Mouse (Mus musculus): Measurements from ENCODE around the gene Rbm8a2. TPM values are rescaled to one million over a fixed set of nuclear protein-coding genes. Genes with fewer than 3 reads are reported as not detected.

The Rbm8a2 gene
- polyA plus RNA-seq, 1 experiment from 2014 or later: 1.1 TPM

GRCm38 (mm10) chr1:176008411-176008810 lies 29.5 kb upstream of the Rbm8a2 start:
- 81% methylated on average over 2 of the region's 2 CpGs for WGBS
- Histone ChIP-seq H3K9ac (replicated peaks; ENCODE audit: low read length) (no peak overlapping the region), H3K36me3 (replicated peaks; ENCODE audit: control insufficient read depth, insufficient read depth, low read depth, low read length) (no peaks in the 10 kb centered on the region), H3K9me3 (replicated peaks; ENCODE audit: control insufficient read depth, low read length) (no peaks in the 10 kb centered on the region), H3K27me3 (ENCODE audit: control insufficient read depth, insufficient read depth, low read length) (no peaks in the 10 kb centered on the region), H3K4me1 (ENCODE audit: control insufficient read depth, insufficient read depth, low read length) (no peaks in the 10 kb centered on the region), H3K4me3 (ENCODE audit: low read depth, low read length) (no peak overlapping the region), H3K27ac (replicated peaks; ENCODE audit: low read depth, low read length) (no peak overlapping the region), H3K4me2 (ENCODE audit: low read depth, low read length) (no peak overlapping the region)
- DNase-seq (ENCODE audit: low spot score) (no peak), ATAC-seq (replicated peaks; ENCODE audit: insufficient number of reproducible peaks, low FRiP score, low TSS enrichment, low read depth) (no peak)

DNA sequence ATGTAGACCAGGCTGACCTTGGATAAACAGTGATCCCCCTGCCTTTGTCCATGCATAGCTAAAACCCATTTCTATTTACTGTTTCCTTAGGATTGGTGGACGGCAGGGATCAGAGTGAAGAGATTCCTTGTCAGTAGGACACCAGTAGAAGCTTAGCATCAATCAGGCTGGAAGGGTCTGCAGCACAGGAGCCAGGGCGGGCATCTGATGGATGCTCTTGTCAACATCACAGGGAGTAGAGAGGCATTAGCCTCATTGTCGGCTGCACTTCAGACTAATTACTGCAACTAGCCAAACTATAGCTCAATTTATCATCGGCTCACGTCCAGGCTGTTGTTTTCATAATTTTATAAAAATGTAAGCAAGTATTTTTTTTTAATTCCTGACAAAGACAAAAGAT lies 21.7 kb upstream of the Rbm8a2 start:
- Histone ChIP-seq H3K27me3 (ENCODE audit: control insufficient read depth, insufficient read depth, low read length) (no peaks in the 10 kb centered on the region), H3K36me3 (replicated peaks; ENCODE audit: control insufficient read depth, insufficient read depth, low read depth, low read length) (no peaks in the 10 kb centered on the region), H3K4me1 (ENCODE audit: control insufficient read depth, insufficient read depth, low read length) (no peaks in the 10 kb centered on the region), H3K9ac (replicated peaks; ENCODE audit: low read length) (no peak overlapping the region), H3K4me2 (ENCODE audit: low read depth, low read length) (no peak overlapping the region), H3K9me3 (replicated peaks; ENCODE audit: control insufficient read depth, low read length) (no peaks in the 10 kb centered on the region), H3K4me3 (ENCODE audit: low read depth, low read length) (no peak overlapping the region), H3K27ac (replicated peaks; ENCODE audit: low read depth, low read length) (no peak overlapping the region)
- ATAC-seq (replicated peaks; ENCODE audit: insufficient number of reproducible peaks, low FRiP score, low TSS enrichment, low read depth) (no peak), DNase-seq (ENCODE audit: low spot score) (no peak)
- 81% methylated on average over 5 of the region's 5 CpGs for WGBS

GRCm38 (mm10) chr1:175997076-175997651 lies 18.2 kb upstream of the Rbm8a2 start:
- no peak overlapping the region for H3K4me3 ChIP-seq (ENCODE audit: low read depth, low read length)
- no peaks in the 10 kb centered on the region for H3K9me3 ChIP-seq (replicated peaks; ENCODE audit: control insufficient read depth, low read length)
- ATAC-seq (replicated peaks; ENCODE audit: insufficient number of reproducible peaks, low FRiP score, low TSS enrichment, low read depth) (no peak), DNase-seq (ENCODE audit: low spot score) (no peak)
- no peak overlapping the region for H3K4me2 ChIP-seq (ENCODE audit: low read depth, low read length)
- 61% methylated on average over 7 of the region's 7 CpGs for WGBS
- no peaks in the 10 kb centered on the region for H3K36me3 ChIP-seq (replicated peaks; ENCODE audit: control insufficient read depth, insufficient read depth, low read depth, low read length)
- no peaks in the 10 kb centered on the region for H3K4me1 ChIP-seq (ENCODE audit: control insufficient read depth, insufficient read depth, low read length)
- no peak overlapping the region for H3K9ac ChIP-seq (replicated peaks; ENCODE audit: low read length)
- H3K27ac ChIP-seq (replicated peaks; ENCODE audit: low read depth, low read length): no peak overlapping the region
- H3K27me3 ChIP-seq (ENCODE audit: control insufficient read depth, insufficient read depth, low read length): no peaks in the 10 kb centered on the region

- Histone ChIP-seq H3K4me2 (ENCODE audit: low read depth, low read length) (no peak overlapping the region), H3K9me3 (replicated peaks; ENCODE audit: control insufficient read depth, low read length) (no peaks in the 10 kb centered on the region), H3K4me1 (ENCODE audit: control insufficient read depth, insufficient read depth, low read length) (no peaks in the 10 kb centered on the region), H3K36me3 (replicated peaks; ENCODE audit: control insufficient read depth, insufficient read depth, low read depth, low read length) (no peaks in the 10 kb centered on the region), H3K9ac (replicated peaks; ENCODE audit: low read length) (no peak overlapping the region), H3K27me3 (ENCODE audit: control insufficient read depth, insufficient read depth, low read length) (no peaks in the 10 kb centered on the region), H3K27ac (replicated peaks; ENCODE audit: low read depth, low read length) (no peak overlapping the region), H3K4me3 (ENCODE audit: low read depth, low read length) (no peak overlapping the region)
- DNase-seq (ENCODE audit: low spot score) (peak; percentile 6), ATAC-seq (replicated peaks; ENCODE audit: insufficient number of reproducible peaks, low FRiP score, low TSS enrichment, low read depth) (no peak; the same call in 1 of the 2 replicates)
- 82% methylated on average over 4 of the region's 4 CpGs for WGBS
Measured at GRCm38 (mm10) chr1:175988912-175989311, 10.0 kb upstream of the Rbm8a2 start.

GRCm38 (mm10) chr1:175988448-175988847 lies 9.5 kb upstream of the Rbm8a2 start:
- Histone ChIP-seq H3K27me3 (ENCODE audit: control insufficient read depth, insufficient read depth, low read length) (no peaks in the 10 kb centered on the region), H3K4me2 (ENCODE audit: low read depth, low read length) (no peak overlapping the region), H3K4me1 (ENCODE audit: control insufficient read depth, insufficient read depth, low read length) (no peaks in the 10 kb centered on the region), H3K9me3 (replicated peaks; ENCODE audit: control insufficient read depth, low read length) (no peaks in the 10 kb centered on the region), H3K36me3 (replicated peaks; ENCODE audit: control insufficient read depth, insufficient read depth, low read depth, low read length) (no peaks in the 10 kb centered on the region), H3K27ac (replicated peaks; ENCODE audit: low read depth, low read length) (no peak overlapping the region), H3K4me3 (ENCODE audit: low read depth, low read length) (no peak overlapping the region), H3K9ac (replicated peaks; ENCODE audit: low read length) (no peak overlapping the region)
- ATAC-seq (replicated peaks; ENCODE audit: insufficient number of reproducible peaks, low FRiP score, low TSS enrichment, low read depth): no peak
- WGBS: 91% methylated on average over 5 of the region's 5 CpGs
- DNase-seq (ENCODE audit: low spot score): no peak

DNA sequence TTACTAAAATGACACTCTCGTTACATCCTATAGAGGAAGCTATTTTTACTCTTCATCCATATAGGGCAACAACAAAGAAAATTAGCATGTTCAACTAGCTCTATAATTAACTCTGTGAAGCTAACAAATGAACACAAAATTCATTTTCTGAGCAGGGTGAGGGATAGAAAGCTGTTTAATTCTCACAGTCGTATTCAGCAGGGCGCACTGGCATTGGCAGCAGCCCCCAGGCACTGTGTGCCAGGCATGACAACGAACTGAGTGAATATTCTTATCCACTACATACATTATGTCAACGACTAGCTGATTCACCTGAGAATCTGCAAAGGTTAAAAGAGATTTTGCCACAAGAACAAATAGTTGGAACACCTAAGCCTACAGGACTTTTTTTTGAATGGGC lies 8.2 kb downstream of the Rbm8a2 start:
- no peak overlapping the region for H3K4me2 ChIP-seq (ENCODE audit: low read depth, low read length)
- no peak for ATAC-seq (replicated peaks; ENCODE audit: insufficient number of reproducible peaks, low FRiP score, low TSS enrichment, low read depth)

DNA sequence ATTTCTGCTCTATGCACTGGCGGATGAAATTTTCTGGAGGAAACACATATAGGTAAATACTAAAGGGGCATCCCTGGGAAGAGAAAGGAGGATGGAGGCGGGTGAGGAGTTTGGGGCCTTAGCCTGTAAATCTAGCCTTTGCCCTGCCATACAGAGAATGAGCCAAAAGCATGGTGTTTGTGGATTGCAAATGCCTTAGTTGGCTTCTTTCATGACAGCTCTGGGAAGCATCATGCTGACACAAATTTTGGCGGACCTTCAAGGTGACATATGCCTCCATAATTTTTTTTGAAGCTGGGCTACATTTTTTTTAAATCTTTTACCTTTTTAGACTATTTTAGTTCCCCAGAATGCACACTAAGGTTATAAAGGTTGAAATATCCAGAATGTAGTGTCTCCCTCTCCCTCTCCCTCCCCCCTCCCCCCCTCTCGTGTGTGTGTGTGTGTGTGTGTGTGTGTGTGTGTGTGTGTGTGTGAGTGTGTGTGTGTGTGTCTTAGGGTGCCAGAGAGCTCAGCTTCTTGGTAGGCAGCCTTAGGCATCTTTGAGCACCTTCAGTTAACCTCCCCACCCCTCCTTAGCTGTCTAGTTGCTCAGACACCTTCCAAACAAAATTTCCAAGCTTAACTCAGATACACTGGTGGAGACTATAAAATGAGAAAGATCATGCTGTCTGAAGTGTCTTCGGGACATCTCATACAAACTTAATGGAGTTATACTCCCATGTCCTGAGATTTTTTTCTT lies 11.7 kb downstream of the Rbm8a2 start:
- H3K36me3 ChIP-seq (replicated peaks; ENCODE audit: control insufficient read depth, insufficient read depth, low read depth, low read length): no peaks in the 10 kb centered on the region
- no peak overlapping the region for H3K9ac ChIP-seq (replicated peaks; ENCODE audit: low read length)
- H3K27me3 ChIP-seq (ENCODE audit: control insufficient read depth, insufficient read depth, low read length): no peaks in the 10 kb centered on the region
- H3K27ac ChIP-seq (replicated peaks; ENCODE audit: low read depth, low read length): no peak overlapping the region
- DNase-seq (ENCODE audit: low spot score) (no peak), ATAC-seq (replicated peaks; ENCODE audit: insufficient number of reproducible peaks, low FRiP score, low TSS enrichment, low read depth) (no peak)
- WGBS: 90% methylated on average over 4 of the region's 5 CpGs
- no peaks in the 10 kb centered on the region for H3K4me1 ChIP-seq (ENCODE audit: control insufficient read depth, insufficient read depth, low read length)
- H3K4me2 ChIP-seq (ENCODE audit: low read depth, low read length): no peak overlapping the region
- no peaks in the 10 kb centered on the region for H3K9me3 ChIP-seq (replicated peaks; ENCODE audit: control insufficient read depth, low read length)
- H3K4me3 ChIP-seq (ENCODE audit: low read depth, low read length): no peak overlapping the region

More for the DNA sequence above, 8.2 kb downstream of the Rbm8a2 start:
- Histone ChIP-seq H3K27me3 (ENCODE audit: control insufficient read depth, insufficient read depth, low read length) (no peaks in the 10 kb centered on the region), H3K9me3 (replicated peaks; ENCODE audit: control insufficient read depth, low read length) (no peaks in the 10 kb centered on the region), H3K4me1 (ENCODE audit: control insufficient read depth, insufficient read depth, low read length) (no peaks in the 10 kb centered on the region), H3K27ac (replicated peaks; ENCODE audit: low read depth, low read length) (no peak overlapping the region), H3K9ac (replicated peaks; ENCODE audit: low read length) (no peak overlapping the region), H3K36me3 (replicated peaks; ENCODE audit: control insufficient read depth, insufficient read depth, low read depth, low read length) (no peaks in the 10 kb centered on the region), H3K4me3 (ENCODE audit: low read depth, low read length) (no peak overlapping the region)
- DNase-seq (ENCODE audit: low spot score): no peak
- 88% methylated on average over 5 of the region's 5 CpGs for WGBS

DNA sequence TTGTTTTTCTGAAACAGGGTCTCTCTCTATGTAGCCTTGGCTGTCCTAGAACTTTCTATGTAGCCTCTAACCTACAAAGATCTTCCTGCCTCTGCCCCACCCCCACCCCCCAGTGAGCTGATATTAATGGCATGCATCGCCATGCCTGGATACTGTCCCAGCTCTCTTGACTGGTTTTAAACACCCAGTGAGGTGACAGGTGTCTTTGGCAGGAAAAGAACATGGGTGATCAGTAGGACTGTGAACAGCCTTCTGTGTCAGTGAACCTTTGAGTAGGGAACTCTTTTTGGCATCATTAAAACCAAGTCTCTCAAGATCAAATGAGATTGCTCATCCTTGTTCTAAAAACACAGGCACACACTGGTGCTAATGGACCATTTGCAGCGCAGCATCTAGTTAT lies 17.1 kb downstream of the Rbm8a2 start:
- H3K9ac ChIP-seq (replicated peaks; ENCODE audit: low read length): no peak overlapping the region
- DNase-seq (ENCODE audit: low spot score) (no peak), ATAC-seq (replicated peaks; ENCODE audit: insufficient number of reproducible peaks, low FRiP score, low TSS enrichment, low read depth) (no peak)
- no peak overlapping the region for H3K4me3 ChIP-seq (ENCODE audit: low read depth, low read length)
- H3K27me3 ChIP-seq (ENCODE audit: control insufficient read depth, insufficient read depth, low read length): no peaks in the 10 kb centered on the region
- H3K4me2 ChIP-seq (ENCODE audit: low read depth, low read length): no peak overlapping the region
- no peaks in the 10 kb centered on the region for H3K36me3 ChIP-seq (replicated peaks; ENCODE audit: control insufficient read depth, insufficient read depth, low read depth, low read length)
- H3K27ac ChIP-seq (replicated peaks; ENCODE audit: low read depth, low read length): no peak overlapping the region
- H3K4me1 ChIP-seq (ENCODE audit: control insufficient read depth, insufficient read depth, low read length): no peaks in the 10 kb centered on the region
- WGBS: 93% methylated on average over 2 of the region's 2 CpGs
- no peaks in the 10 kb centered on the region for H3K9me3 ChIP-seq (replicated peaks; ENCODE audit: control insufficient read depth, low read length)
